Mouse (Mus musculus) frontal cortex, adult 2 months (tissue): ENCODE data around the gene Ache. TPM values are rescaled to one million over a fixed set of nuclear protein-coding genes. Genes with fewer than 3 reads are reported as not detected.
A peak's percentile ranks its signal among the peaks of the same experiment; 100 is the strongest.

Source experiments
- DNase-seq, 2 experiments: peaks; one replicate each; pipeline ENCODE4 v3.0.0; 2022; ENCODE audit warnings: low spot score in 1 of 2; ENCODE audit errors: extremely low spot score in 1 of 2
- polyA plus RNA-seq: library from polyadenylated mRNA; depleted of rRNA; stranded (reverse); fragments of >200 nt; gene quantifications from 2 replicates; pipeline ENCODE4 v1.2.3, GENCODE M21; 2012

Gene Ache
- polyA plus RNA-seq, 1 experiment = 65.6 TPM

- no peak for DNase-seq
Measured at GRCm38 (mm10) chr5:137295296-137295695, 8.0 kb downstream of the Ache start.

- DNase-seq = no peak
Measured at GRCm38 (mm10) chr5:137295712-137296111, 8.4 kb downstream of the Ache start.

GRCm38 (mm10) chr5:137297126-137297525 lies 9.8 kb downstream of the Ache start:
- no peak for DNase-seq

- no peak for DNase-seq
Measured at GRCm38 (mm10) chr5:137299240-137299639, 11.9 kb downstream of the Ache start.

- no peak for DNase-seq
Measured at GRCm38 (mm10) chr5:137301253-137301652, 13.9 kb downstream of the Ache start.

GRCm38 (mm10) chr5:137303609-137304008 lies 16.3 kb downstream of the Ache start:
- no peak for DNase-seq

- no peak for DNase-seq
Measured at GRCm38 (mm10) chr5:137304165-137304564, 16.8 kb downstream of the Ache start.

- DNase-seq = no peak
Measured at GRCm38 (mm10) chr5:137304816-137305215, 17.5 kb downstream of the Ache start.

GRCm38 (mm10) chr5:137305822-137306221 lies 18.5 kb downstream of the Ache start:
- peak in 1 of 2 experiments; percentile 59 for DNase-seq

GRCm38 (mm10) chr5:137306439-137307005 lies 19.2 kb downstream of the Ache start:
- no peak for DNase-seq

GRCm38 (mm10) chr5:137307071-137307912 lies 20.0 kb downstream of the Ache start, which contains the start of gene Srrt:
Srrt (minus strand) TSS chr5:137307674.
- DNase-seq = peak; percentile 89 to 96

- DNase-seq = no peak
Measured at GRCm38 (mm10) chr5:137308356-137308755, 21.0 kb downstream of the Ache start.

GRCm38 (mm10) chr5:137313466-137314192 lies 26.3 kb downstream of the Ache start:
- no peak for DNase-seq

- DNase-seq = peak in 1 of 2 experiments; percentile 63
Measured at GRCm38 (mm10) chr5:137314193-137315083, 27.1 kb downstream of the Ache start, which contains the start of gene Trip6. Trip6 (minus strand) TSS chr5:137314404.

GRCm38 (mm10) chr5:137315084-137315903 lies 28.0 kb downstream of the Ache start:
- no peak for DNase-seq

GRCm38 (mm10) chr5:137317361-137317760 lies 30.0 kb downstream of the Ache start:
- no peak for DNase-seq

- no peak for DNase-seq
Measured at GRCm38 (mm10) chr5:137318570-137318969, 31.3 kb downstream of the Ache start.

- DNase-seq = no peak
Measured at GRCm38 (mm10) chr5:137320996-137321395, 33.7 kb downstream of the Ache start.

- DNase-seq = no peak
Measured at GRCm38 (mm10) chr5:137330910-137331309, 43.6 kb downstream of the Ache start.
